16 mouse cellular contexts compared by ENCODE assay signal in genomic region chr4:82001406-82001732, GRCm38 (mm10).
A peak's percentile ranks its signal among the peaks of the same experiment; 100 is the strongest.
DNase-seq lines count a peak whose midpoint lies in the region; ATAC-seq and TF ChIP-seq lines count a peak whose summit lies in the region.
"Had no signal": no experiment of that assay in that cellular context is flagged by ENCODE, and none has a peak within 500 bp of the region (broad histone marks: within the 10 kb centered on the region; RNA-seq: fewer than 3 reads in every experiment).

No protein-coding gene starts in this region.

- intact Hi-C loops in gastrocnemius, adult 2 months (cut with DNase I): no loop called here

- no peak overlapping the region for H3K4me2 ChIP-seq in intestine, embryonic 16.5 days (ENCODE audit: low read depth, low read length)
- no peak overlapping the region for H3K4me2 ChIP-seq in intestine, postnatal 0 days (replicated peaks; ENCODE audit: low read depth)
- no peak overlapping the region for H3K4me2 ChIP-seq in lung, embryonic 16.5 days (ENCODE audit: low read depth, low read length)
- no peak overlapping the region for H3K4me2 ChIP-seq in stomach, embryonic 16.5 days (ENCODE audit: low read depth, low read length)
- H3K4me2 ChIP-seq: liver, embryonic 13.5 days; neural tube, embryonic 13.5 days had no signal

- H3K27ac ChIP-seq in gastrocnemius, adult 2 months: peak overlapping the region; percentile 85
- H3K27ac ChIP-seq in intestine, embryonic 16.5 days (ENCODE audit: low read length): peak overlapping the region; percentile 4; the same call in 1 of the 2 replicates
- H3K27ac ChIP-seq in intestine, postnatal 0 days (ENCODE audit: low read depth, low read length): no peak overlapping the region
- peak overlapping the region; percentile 41; the same call in 1 of the 2 replicates for H3K27ac ChIP-seq in lung, embryonic 16.5 days (ENCODE audit: low read length)
- 0 out of 2 replicates have a peak overlapping the region, but pooled peaks have one; percentile 21 for H3K27ac ChIP-seq in stomach, embryonic 16.5 days (ENCODE audit: low read length)
- H3K27ac ChIP-seq: liver, embryonic 13.5 days had no signal

- no peaks in the 10 kb centered on the region for H3K27me3 ChIP-seq in intestine, embryonic 16.5 days (replicated peaks; ENCODE audit: control insufficient read depth, insufficient read depth, low read length)
- H3K27me3 ChIP-seq in intestine, postnatal 0 days (replicated peaks; ENCODE audit: control insufficient read depth, insufficient read depth, low read length): no peaks in the 10 kb centered on the region
- no peaks in the 10 kb centered on the region for H3K27me3 ChIP-seq in lung, embryonic 16.5 days (ENCODE audit: control insufficient read depth, insufficient read depth, low read depth, low read length)
- H3K27me3 ChIP-seq in stomach, embryonic 16.5 days (ENCODE audit: control insufficient read depth, insufficient read depth, low read length): no peaks in the 10 kb centered on the region
- H3K27me3 ChIP-seq: CH12.LX; liver, embryonic 13.5 days; neural tube, embryonic 13.5 days had no signal

- no peak overlapping the region for H3K9ac ChIP-seq in intestine, embryonic 16.5 days (ENCODE audit: low read depth, low read length)
- H3K9ac ChIP-seq in intestine, postnatal 0 days (ENCODE audit: low read depth, low read length): no peak overlapping the region
- H3K9ac ChIP-seq in lung, embryonic 16.5 days (ENCODE audit: low read length): no peak overlapping the region
- H3K9ac ChIP-seq in stomach, embryonic 16.5 days (ENCODE audit: low read length): no peak overlapping the region
- H3K9ac ChIP-seq: liver, embryonic 13.5 days; neural tube, embryonic 13.5 days had no signal

- H3K4me3 ChIP-seq in gastrocnemius, adult 2 months: peak overlapping the region; percentile 23
- H3K4me3 ChIP-seq in intestine, embryonic 16.5 days (ENCODE audit: low read length): no peak overlapping the region
- H3K4me3 ChIP-seq in intestine, postnatal 0 days (ENCODE audit: low read depth, low read length): no peak overlapping the region
- H3K4me3 ChIP-seq in lung, embryonic 16.5 days (ENCODE audit: low read length): no peak overlapping the region
- H3K4me3 ChIP-seq in stomach, embryonic 16.5 days (replicated peaks; ENCODE audit: low read length): no peak overlapping the region
- H3K4me3 ChIP-seq: liver, embryonic 13.5 days; neural tube, embryonic 13.5 days had no signal

- no peaks in the 10 kb centered on the region for H3K4me1 ChIP-seq in intestine, embryonic 16.5 days (ENCODE audit: control insufficient read depth, insufficient read depth, low read length)
- H3K4me1 ChIP-seq in intestine, postnatal 0 days (replicated peaks; ENCODE audit: control insufficient read depth, insufficient read depth, low read length): no peaks in the 10 kb centered on the region
- H3K4me1 ChIP-seq in lung, embryonic 16.5 days (replicated peaks; ENCODE audit: control insufficient read depth, insufficient read depth, low read length): peaks cover 12% of the 10 kb centered on the region
- 0 out of 2 replicates have a peak, but pooled peaks cover 8% of the 10 kb centered on the region for H3K4me1 ChIP-seq in stomach, embryonic 16.5 days (ENCODE audit: control insufficient read depth, insufficient read depth, low read length)
- H3K4me1 ChIP-seq: liver, embryonic 13.5 days had no signal

- no peaks in the 10 kb centered on the region for H3K9me3 ChIP-seq in intestine, embryonic 16.5 days (ENCODE audit: control insufficient read depth, low read length)
- no peaks in the 10 kb centered on the region for H3K9me3 ChIP-seq in intestine, postnatal 0 days (ENCODE audit: control insufficient read depth)
- no peaks in the 10 kb centered on the region for H3K9me3 ChIP-seq in lung, embryonic 16.5 days (ENCODE audit: control insufficient read depth, low read length)
- no peaks in the 10 kb centered on the region for H3K9me3 ChIP-seq in stomach, embryonic 16.5 days (replicated peaks; ENCODE audit: control insufficient read depth, low read length)
- H3K9me3 ChIP-seq: liver, embryonic 13.5 days; neural tube, embryonic 13.5 days had no signal

- ATAC-seq in intestine, embryonic 16.5 days: no peak
- no peak for ATAC-seq in intestine, postnatal 0 days
- ATAC-seq in lung, embryonic 16.5 days (ENCODE audit: low read depth): no peak
- ATAC-seq in stomach, embryonic 16.5 days (ENCODE audit: insufficient read depth, low FRiP score): no peak
- ATAC-seq: forebrain, embryonic 16.5 days had no signal

- TF ChIP-seq CTCF in gastrocnemius, adult 2 months (IDR thresholded peaks at IDR 0.05): no peak
- TF ChIP-seq CTCF in intestine, postnatal 0 days (IDR thresholded peaks at IDR 0.05; ENCODE audit: low read depth): no peak

- DNase-seq in gastrocnemius, adult 2 months: no peak
- no peak for DNase-seq in gastrocnemius, postnatal 4 days (ENCODE audit: low spot score in 2 of 2)
- no peak for DNase-seq in lung, postnatal 14 days
- no peak for DNase-seq in thymus, postnatal 14 days
- DNase-seq: adrenal gland, adult 2 months; embryo, embryonic 11 days; liver, embryonic 13.5 days; right cerebral cortex, postnatal 14 days; thymus, postnatal 36 days had no signal

- 78% methylated on average over 6 of the region's 6 CpGs for WGBS in intestine, embryonic 16.5 days
- WGBS in intestine, postnatal 0 days: 89% methylated on average over 6 of the region's 6 CpGs
- 83% methylated on average over 6 of the region's 6 CpGs for WGBS in lung, embryonic 16.5 days
- WGBS in stomach, embryonic 16.5 days: 73% methylated on average over 6 of the region's 6 CpGs

- no peaks in the 10 kb centered on the region for H3K36me3 ChIP-seq in intestine, embryonic 16.5 days (ENCODE audit: control insufficient read depth, insufficient read depth, low read length)
- H3K36me3 ChIP-seq in intestine, postnatal 0 days (ENCODE audit: control insufficient read depth, insufficient read depth): no peaks in the 10 kb centered on the region
- no peaks in the 10 kb centered on the region for H3K36me3 ChIP-seq in lung, embryonic 16.5 days (ENCODE audit: control insufficient read depth, insufficient read depth, low read length)
- H3K36me3 ChIP-seq in stomach, embryonic 16.5 days (ENCODE audit: control insufficient read depth, insufficient read depth, low read length): no peaks in the 10 kb centered on the region
- H3K36me3 ChIP-seq: liver, embryonic 13.5 days; neural tube, embryonic 13.5 days had no signal
